ENCODE assay signal across 15 mouse cellular contexts in the genomic region with DNA sequence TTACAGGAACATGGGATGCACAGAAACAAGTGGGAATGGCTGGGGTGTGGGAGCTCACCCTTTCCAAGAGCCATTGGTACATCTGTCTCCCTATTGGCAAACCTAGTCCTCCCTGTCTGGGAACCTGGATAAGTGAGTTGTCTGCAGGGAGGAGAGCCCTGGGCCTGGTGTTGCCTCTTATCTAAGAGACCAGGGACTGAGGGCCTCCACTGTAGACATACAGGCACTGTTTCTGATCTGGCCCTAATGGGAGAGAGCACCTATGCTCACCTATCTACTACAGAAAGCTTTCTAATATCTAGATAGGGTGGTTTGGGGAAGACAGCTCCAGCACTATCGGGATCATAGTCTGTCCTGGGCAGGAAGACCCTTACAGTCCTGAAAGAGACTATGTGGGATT. TPM values are rescaled to one million over a fixed set of nuclear protein-coding genes. Genes with fewer than 3 reads are reported as not detected.
DNase-seq lines count a peak whose midpoint lies in the region; ATAC-seq lines count a peak whose summit lies in the region.
"Had no signal": no experiment of that assay in that cellular context is flagged by ENCODE, and none has a peak within 500 bp of the region (broad histone marks: within the 10 kb centered on the region; RNA-seq: fewer than 3 reads in every experiment).

No protein-coding gene starts in this region.

- H3K4me2 ChIP-seq in heart, embryonic 11.5 days: peak overlapping the region; percentile 16; the same call in 1 of the 2 replicates
- H3K4me2 ChIP-seq in liver, embryonic 12.5 days: peak overlapping the region; percentile 59
- H3K4me2 ChIP-seq in stomach, embryonic 16.5 days (ENCODE audit: low read depth, low read length): no peak overlapping the region
- H3K4me2 ChIP-seq in midbrain, embryonic 16.5 days (ENCODE audit: low read length): no peak overlapping the region
- H3K4me2 ChIP-seq: limb, embryonic 13.5 days had no signal

- H3K9ac ChIP-seq in heart, embryonic 11.5 days (ENCODE audit: low read depth, low read length): peak overlapping the region; percentile 59
- H3K9ac ChIP-seq in liver, embryonic 12.5 days: peak overlapping the region; percentile 80
- no peak overlapping the region for H3K9ac ChIP-seq in stomach, embryonic 16.5 days (ENCODE audit: low read length)
- no peak overlapping the region for H3K9ac ChIP-seq in midbrain, embryonic 16.5 days (ENCODE audit: low read depth, low read length)
- H3K9ac ChIP-seq: limb, embryonic 13.5 days had no signal

- DNase-seq in heart, postnatal 10 days: no peak
- DNase-seq in spleen, adult 12 weeks (ENCODE audit: low spot score): peak; percentile 59
- DNase-seq in spleen, postnatal 14 days (ENCODE audit: low spot score in 2 of 2): no peak
- no peak for DNase-seq in cerebellum, adult 8-10 months
- DNase-seq: cerebellum, adult 9-10 months; right cerebral cortex, postnatal 4 days; thymus, adult 2 months had no signal

- no peaks in the 10 kb centered on the region for H3K9me3 ChIP-seq in heart, embryonic 11.5 days (replicated peaks; ENCODE audit: control insufficient read depth, low read length)
- no peaks in the 10 kb centered on the region for H3K9me3 ChIP-seq in liver, embryonic 12.5 days (replicated peaks)
- H3K9me3 ChIP-seq in stomach, embryonic 16.5 days (replicated peaks; ENCODE audit: control insufficient read depth, low read length): no peaks in the 10 kb centered on the region
- no peaks in the 10 kb centered on the region for H3K9me3 ChIP-seq in midbrain, embryonic 16.5 days (replicated peaks; ENCODE audit: control insufficient read depth, low read length, poor library complexity, severe bottlenecking)
- H3K9me3 ChIP-seq: limb, embryonic 13.5 days had no signal

- intact Hi-C loops in heart, postnatal 10 days (cut with DNase I): no loop called here

- no peaks in the 10 kb centered on the region for H3K27me3 ChIP-seq in heart, embryonic 11.5 days (ENCODE audit: control insufficient read depth, insufficient read depth, low read length)
- H3K27me3 ChIP-seq in liver, embryonic 12.5 days (replicated peaks): no peaks in the 10 kb centered on the region
- no peaks in the 10 kb centered on the region for H3K27me3 ChIP-seq in stomach, embryonic 16.5 days (ENCODE audit: control insufficient read depth, insufficient read depth, low read length)
- no peaks in the 10 kb centered on the region for H3K27me3 ChIP-seq in midbrain, embryonic 16.5 days (ENCODE audit: control insufficient read depth, insufficient read depth, low read depth, low read length)
- H3K27me3 ChIP-seq: limb, embryonic 13.5 days had no signal

- 71% methylated on average over 1 of the region's 1 CpGs for WGBS in heart, embryonic 11.5 days (ENCODE audit: insufficient replicate concordance)
- 39% methylated on average over 1 of the region's 1 CpGs for WGBS in liver, embryonic 12.5 days (ENCODE audit: insufficient replicate concordance)
- WGBS in stomach, embryonic 16.5 days: 97% methylated on average over 1 of the region's 1 CpGs
- WGBS in midbrain, embryonic 16.5 days: 94% methylated on average over 1 of the region's 1 CpGs

- peak overlapping the region; percentile 82 for H3K27ac ChIP-seq in heart, embryonic 11.5 days (ENCODE audit: low read depth, low read length)
- H3K27ac ChIP-seq in liver, embryonic 12.5 days: peak overlapping the region; percentile 99
- H3K27ac ChIP-seq in stomach, embryonic 16.5 days (ENCODE audit: low read length): no peak overlapping the region
- no peak overlapping the region for H3K27ac ChIP-seq in midbrain, embryonic 16.5 days (ENCODE audit: low read length)
- H3K27ac ChIP-seq: limb, embryonic 13.5 days; macrophage had no signal

- peak; percentile 89 for ATAC-seq in heart, embryonic 11.5 days (replicated peaks; ENCODE audit: insufficient number of reproducible peaks, low FRiP score, low TSS enrichment)
- ATAC-seq in liver, embryonic 12.5 days: peak; percentile 100
- peak; percentile 53; the same call in 1 of the 2 replicates for ATAC-seq in stomach, embryonic 16.5 days (ENCODE audit: insufficient read depth, low FRiP score)
- ATAC-seq in midbrain, embryonic 16.5 days: no peak

- no peak overlapping the region for H3K4me3 ChIP-seq in heart, embryonic 11.5 days (ENCODE audit: low read depth, low read length)
- peak overlapping the region; percentile 14; the same call in 1 of the 2 replicates for H3K4me3 ChIP-seq in liver, embryonic 12.5 days
- H3K4me3 ChIP-seq in stomach, embryonic 16.5 days (replicated peaks; ENCODE audit: low read length): no peak overlapping the region
- no peak overlapping the region for H3K4me3 ChIP-seq in midbrain, embryonic 16.5 days (ENCODE audit: low read depth, low read length)
- H3K4me3 ChIP-seq: limb, embryonic 13.5 days had no signal

- no peaks in the 10 kb centered on the region for H3K36me3 ChIP-seq in heart, embryonic 11.5 days (ENCODE audit: control insufficient read depth, insufficient read depth, low read length)
- H3K36me3 ChIP-seq in liver, embryonic 12.5 days: peaks cover 67% of the 10 kb centered on the region
- H3K36me3 ChIP-seq in stomach, embryonic 16.5 days (ENCODE audit: control insufficient read depth, insufficient read depth, low read length): 0 out of 2 replicates have a peak, but pooled peaks cover 3% of the 10 kb centered on the region
- peaks cover 3% of the 10 kb centered on the region; the same call in 1 of the 2 replicates for H3K36me3 ChIP-seq in midbrain, embryonic 16.5 days (ENCODE audit: control insufficient read depth, insufficient read depth, low read length)

- no peaks in the 10 kb centered on the region for H3K4me1 ChIP-seq in heart, embryonic 11.5 days (ENCODE audit: control insufficient read depth, insufficient read depth, low read length)
- H3K4me1 ChIP-seq in liver, embryonic 12.5 days: peaks cover 92% of the 10 kb centered on the region
- H3K4me1 ChIP-seq in stomach, embryonic 16.5 days (ENCODE audit: control insufficient read depth, insufficient read depth, low read length): no peaks in the 10 kb centered on the region
- no peaks in the 10 kb centered on the region for H3K4me1 ChIP-seq in midbrain, embryonic 16.5 days (ENCODE audit: control insufficient read depth, insufficient read depth, low read length)
- H3K4me1 ChIP-seq: limb, embryonic 13.5 days had no signal

RNA-seq across cellular contexts. Expression of gene Nprl3, which starts 11.4 kb away (rescaled TPM):
- polyA plus RNA-seq in heart, embryonic 11.5 days (2014; fragmentation: Nextera tagmentation; extraction: Ambion mirVana): 26.1 and 34.6 TPM in 2 replicates
- total RNA-seq in heart, postnatal 10 days (2021): 10 to 100 TPM; 26.6 to 27.6 TPM
- 34.6 and 39.1 TPM in 2 replicates for polyA plus RNA-seq in liver, embryonic 12.5 days (2016; fragmentation: Nextera tagmentation; extraction: Ambion mirVana)
- 36.8 and 37.6 TPM in 2 replicates for polyA plus RNA-seq in stomach, embryonic 16.5 days (2015; fragmentation: Nextera tagmentation; extraction: Ambion mirVana)
- 45.3 and 52.4 TPM in 2 replicates for polyA plus RNA-seq in midbrain, embryonic 16.5 days (2015; fragmentation: Nextera tagmentation; extraction: Ambion mirVana)

RNA-seq across cellular contexts. Expression of gene Hba-x, which starts 20.1 kb away (rescaled TPM):
- polyA plus RNA-seq in heart, embryonic 11.5 days (2014; fragmentation: Nextera tagmentation; extraction: Ambion mirVana): 9,744 and 12,458 TPM in 2 replicates
- not detected for total RNA-seq in heart, postnatal 10 days (2021)
- polyA plus RNA-seq in liver, embryonic 12.5 days (2016; fragmentation: Nextera tagmentation; extraction: Ambion mirVana): 1,859 and 1,982 TPM in 2 replicates
- polyA plus RNA-seq in stomach, embryonic 16.5 days (2015; fragmentation: Nextera tagmentation; extraction: Ambion mirVana): 11.6 and 16.3 TPM in 2 replicates
- polyA plus RNA-seq in midbrain, embryonic 16.5 days (2015; fragmentation: Nextera tagmentation; extraction: Ambion mirVana): 3.2 and 11.6 TPM in 2 replicates
- total RNA-seq: granulocyte monocyte progenitor cell, adult 5-6 weeks; layer of hippocampus, postnatal 10 days had no signal
- polyA plus RNA-seq: macrophage had no signal

RNA-seq across cellular contexts. Expression of gene Hba-a1, which starts 27.2 kb away (rescaled TPM):
- 8,943 and 11,032 TPM in 2 replicates for polyA plus RNA-seq in heart, embryonic 11.5 days (2014; fragmentation: Nextera tagmentation; extraction: Ambion mirVana)
- 1,000 to 10,000 TPM; 4,155 to 9,193 TPM for total RNA-seq in heart, postnatal 10 days (2021)
- polyA plus RNA-seq in liver, embryonic 12.5 days (2016; fragmentation: Nextera tagmentation; extraction: Ambion mirVana): 52,845 and 54,272 TPM in 2 replicates
- polyA plus RNA-seq in stomach, embryonic 16.5 days (2015; fragmentation: Nextera tagmentation; extraction: Ambion mirVana): 5,545 and 5,672 TPM in 2 replicates
- 2,278 and 2,570 TPM in 2 replicates for polyA plus RNA-seq in midbrain, embryonic 16.5 days (2015; fragmentation: Nextera tagmentation; extraction: Ambion mirVana)
- polyA plus RNA-seq: macrophage had no signal

RNA-seq across cellular contexts. Expression of gene Mpg, which starts 29.8 kb away (rescaled TPM):
- 22.0 and 22.5 TPM in 2 replicates for polyA plus RNA-seq in heart, embryonic 11.5 days (2014; fragmentation: Nextera tagmentation; extraction: Ambion mirVana)
- total RNA-seq in heart, postnatal 10 days (2021): 10 to 100 TPM in 1 of 2 experiments, 1 to 10 TPM in 1; 9.8 to 10.3 TPM
- 25.7 and 27.2 TPM in 2 replicates for polyA plus RNA-seq in liver, embryonic 12.5 days (2016; fragmentation: Nextera tagmentation; extraction: Ambion mirVana)
- 32.6 and 33.8 TPM in 2 replicates for polyA plus RNA-seq in stomach, embryonic 16.5 days (2015; fragmentation: Nextera tagmentation; extraction: Ambion mirVana)
- 36.1 and 41.7 TPM in 2 replicates for polyA plus RNA-seq in midbrain, embryonic 16.5 days (2015; fragmentation: Nextera tagmentation; extraction: Ambion mirVana)

RNA-seq across cellular contexts. Expression of gene Hbq1b, which starts 30.6 kb away (rescaled TPM):
- polyA plus RNA-seq in heart, embryonic 11.5 days (2014; fragmentation: Nextera tagmentation; extraction: Ambion mirVana): 23.0 and 24.4 TPM in 2 replicates
- 1 to 10 TPM in 1 of 2 experiments, not detected in 1; 1.0 TPM for total RNA-seq in heart, postnatal 10 days (2021)
- polyA plus RNA-seq in liver, embryonic 12.5 days (2016; fragmentation: Nextera tagmentation; extraction: Ambion mirVana): 116 and 122 TPM in 2 replicates
- polyA plus RNA-seq in stomach, embryonic 16.5 days (2015; fragmentation: Nextera tagmentation; extraction: Ambion mirVana): 3.3 and 5.5 TPM in 2 replicates
- polyA plus RNA-seq in midbrain, embryonic 16.5 days (2015; fragmentation: Nextera tagmentation; extraction: Ambion mirVana): 1.1 and 1.5 TPM in 2 replicates
- total RNA-seq: granulocyte monocyte progenitor cell, adult 5-6 weeks had no signal
- polyA plus RNA-seq: macrophage had no signal

Comparison
In these comparisons a context has a peak if more than half of its experiments do, and no peak if none do; other contexts are left out.
1. H3K27ac ChIP-seq: peak in heart, embryonic 11.5 days (single experiment) and liver, embryonic 12.5 days (single experiment); none in stomach, embryonic 16.5 days (single experiment) and midbrain, embryonic 16.5 days (single experiment).
2. H3K4me2 ChIP-seq: peak in heart, embryonic 11.5 days (single experiment) and liver, embryonic 12.5 days (single experiment); none in stomach, embryonic 16.5 days (single experiment) and midbrain, embryonic 16.5 days (single experiment).
3. H3K9ac ChIP-seq: peak in heart, embryonic 11.5 days (single experiment) and liver, embryonic 12.5 days (single experiment); none in stomach, embryonic 16.5 days (single experiment) and midbrain, embryonic 16.5 days (single experiment).
4. RNA of gene Hba-x, which starts 20.1 kb away (polyA plus RNA-seq): 9,744 to 12,458 TPM in heart, embryonic 11.5 days and 1,859 to 1,982 TPM in liver, embryonic 12.5 days; 11.6 to 16.3 TPM in stomach, embryonic 16.5 days and 3.2 to 11.6 TPM in midbrain, embryonic 16.5 days; every median in the first group is over 100 times any median in the second.